Mouse (Mus musculus): ENCODE measurements around the gene Ttf2. TPM values are rescaled to one million over a fixed set of nuclear protein-coding genes. Genes with fewer than 3 reads are reported as not detected.

The Ttf2 gene
- polyA plus RNA-seq, 1 experiment from 2014 or later = 24.6 TPM

DNA sequence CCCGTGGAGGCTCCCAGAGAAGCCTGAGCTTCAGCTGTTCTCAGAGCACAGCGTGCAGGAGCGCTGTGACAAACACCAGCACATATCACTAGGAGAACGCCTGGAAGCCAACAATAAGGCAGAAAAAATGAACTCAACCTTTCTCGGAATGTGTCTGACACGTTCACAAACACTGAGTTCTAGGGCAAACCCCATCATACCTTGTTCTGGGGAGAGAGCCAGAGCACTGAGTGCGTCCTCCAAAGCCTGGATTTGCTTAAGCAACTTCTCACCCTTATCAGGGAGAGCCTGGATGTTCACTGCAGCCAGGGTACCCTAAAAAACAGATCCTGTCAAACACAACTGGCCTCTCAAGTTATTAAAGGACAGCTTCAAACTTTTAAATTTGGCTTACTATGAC, 8.0 kb downstream of the Ttf2 start:
- H3K27me3 ChIP-seq = no peaks in the 10 kb centered on the region
- no peak overlapping the region for H3K4me2 ChIP-seq
- H3K36me3 ChIP-seq (replicated peaks) = peaks cover 72% of the 10 kb centered on the region
- ATAC-seq (ENCODE audit: low FRiP score) = no peak
- no peaks in the 10 kb centered on the region for H3K4me1 ChIP-seq
- H3K9me3 ChIP-seq = no peaks in the 10 kb centered on the region
- WGBS = 93% methylated on average over 7 of the region's 7 CpGs
- no peak overlapping the region for H3K9ac ChIP-seq
- H3K4me3 ChIP-seq (replicated peaks) = no peak overlapping the region
- H3K27ac ChIP-seq = no peak overlapping the region

GRCm38 (mm10) chr3:100961007-100961406, 8.5 kb downstream of the Ttf2 start:
- H3K4me3 ChIP-seq (replicated peaks) = no peak overlapping the region
- ATAC-seq (ENCODE audit: low FRiP score) = no peak

DNA sequence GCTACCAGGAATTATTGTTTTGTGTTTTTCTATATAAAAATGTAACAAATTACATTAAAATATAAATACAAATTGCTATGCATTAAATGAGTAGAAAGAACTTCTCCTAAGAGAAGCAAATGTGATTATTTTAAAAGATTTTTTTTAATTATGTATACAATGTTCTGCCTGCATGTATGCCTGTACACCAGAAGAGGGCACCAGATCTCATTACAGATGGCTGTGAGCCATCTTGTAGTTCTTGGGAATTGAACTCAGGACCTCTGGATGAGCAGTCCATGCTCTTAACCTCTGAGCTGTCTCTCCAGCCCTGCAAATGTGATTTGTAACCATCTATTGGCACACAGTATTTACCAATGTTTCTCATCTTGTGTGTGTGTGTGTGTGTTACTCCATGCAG, 14.8 kb downstream of the Ttf2 start:
- H3K27me3 ChIP-seq = no peaks in the 10 kb centered on the region
- H3K4me2 ChIP-seq = no peak overlapping the region
- no peaks in the 10 kb centered on the region for H3K4me1 ChIP-seq
- no peak overlapping the region for H3K4me3 ChIP-seq (replicated peaks)
- no peak overlapping the region for H3K9ac ChIP-seq
- H3K27ac ChIP-seq = no peak overlapping the region
- peaks cover 81% of the 10 kb centered on the region for H3K36me3 ChIP-seq (replicated peaks)
- no peaks in the 10 kb centered on the region for H3K9me3 ChIP-seq
- ATAC-seq (ENCODE audit: low FRiP score) = no peak

More at GRCm38 (mm10) chr3:100961007-100961406, 8.5 kb downstream of the Ttf2 start:
- Histone ChIP-seq H3K9me3 (no peaks in the 10 kb centered on the region), H3K9ac (no peak overlapping the region), H3K27ac (no peak overlapping the region), H3K4me2 (no peak overlapping the region), H3K4me1 (no peaks in the 10 kb centered on the region), H3K36me3 (replicated peaks) (peaks cover 73% of the 10 kb centered on the region), H3K27me3 (no peaks in the 10 kb centered on the region)
- 92% methylated on average over 5 of the region's 5 CpGs for WGBS

- H3K36me3 ChIP-seq (replicated peaks) = peaks cover 78% of the 10 kb centered on the region
- WGBS = 93% methylated on average over 4 of the region's 4 CpGs
Observed at GRCm38 (mm10) chr3:100951531-100951930, 17.9 kb downstream of the Ttf2 start.

GRCm38 (mm10) chr3:100947286-100947685, 22.2 kb downstream of the Ttf2 start:
- H3K27ac ChIP-seq = no peak overlapping the region
- 92% methylated on average over 8 of the region's 8 CpGs for whole genome bisulfite sequencing
- H3K36me3 ChIP-seq (replicated peaks) = peaks cover 88% of the 10 kb centered on the region
- H3K27me3 ChIP-seq = no peaks in the 10 kb centered on the region
- ATAC-seq (ENCODE audit: low FRiP score) = no peak
- H3K9ac ChIP-seq = no peak overlapping the region
- no peaks in the 10 kb centered on the region for H3K9me3 ChIP-seq
- H3K4me3 ChIP-seq (replicated peaks) = no peak overlapping the region
- H3K4me2 ChIP-seq = no peak overlapping the region
- H3K4me1 ChIP-seq = no peaks in the 10 kb centered on the region

More at GRCm38 (mm10) chr3:100951531-100951930, 17.9 kb downstream of the Ttf2 start:
- Histone ChIP-seq H3K9ac (no peak overlapping the region), H3K4me2 (no peak overlapping the region), H3K4me3 (replicated peaks) (no peak overlapping the region), H3K27me3 (no peaks in the 10 kb centered on the region), H3K27ac (no peak overlapping the region), H3K4me1 (no peaks in the 10 kb centered on the region), H3K9me3 (no peaks in the 10 kb centered on the region)
- ATAC-seq (ENCODE audit: low FRiP score) = no peak

- H3K27ac ChIP-seq = no peak overlapping the region
- no peaks in the 10 kb centered on the region for H3K27me3 ChIP-seq
- no peaks in the 10 kb centered on the region for H3K9me3 ChIP-seq
- H3K4me1 ChIP-seq = no peaks in the 10 kb centered on the region
- no peak overlapping the region for H3K4me2 ChIP-seq
- H3K36me3 ChIP-seq (replicated peaks) = peaks cover 93% of the 10 kb centered on the region
- no peak for ATAC-seq (ENCODE audit: low FRiP score)
- H3K9ac ChIP-seq = no peak overlapping the region
- no peak overlapping the region for H3K4me3 ChIP-seq (replicated peaks)
- 97% methylated on average over 4 of the region's 4 CpGs for WGBS
Observed at GRCm38 (mm10) chr3:100940496-100941037, 28.9 kb downstream of the Ttf2 start.

- Histone ChIP-seq H3K4me1 (no peaks in the 10 kb centered on the region), H3K27me3 (no peaks in the 10 kb centered on the region), H3K4me3 (replicated peaks) (no peak overlapping the region), H3K36me3 (replicated peaks) (peaks cover 78% of the 10 kb centered on the region), H3K27ac (no peak overlapping the region), H3K9me3 (no peaks in the 10 kb centered on the region), H3K4me2 (no peak overlapping the region), H3K9ac (no peak overlapping the region)
- ATAC-seq (ENCODE audit: low FRiP score) = no peak
- 92% methylated on average over 4 of the region's 4 CpGs for WGBS
Observed at GRCm38 (mm10) chr3:100938211-100938610, 31.3 kb downstream of the Ttf2 start.

DNA sequence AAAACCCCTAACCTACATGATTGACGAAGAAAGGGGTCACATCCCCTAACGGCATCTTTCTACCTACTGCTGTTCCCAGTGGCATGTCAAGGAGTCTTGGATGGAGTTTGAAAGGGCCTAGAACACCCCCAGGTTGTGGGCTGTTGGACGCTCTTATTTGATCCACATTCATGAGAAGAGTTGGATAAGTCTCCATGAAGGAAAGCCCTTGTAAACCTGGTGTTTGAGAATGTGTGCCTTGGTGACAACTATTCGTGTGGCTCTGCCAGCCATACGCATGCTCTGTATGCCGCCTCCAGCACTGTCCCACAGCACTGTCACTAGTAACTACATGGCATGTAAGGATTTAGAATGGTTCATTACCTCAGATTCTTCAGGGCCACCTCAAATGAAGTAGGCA, 33.3 kb downstream of the Ttf2 start:
- Histone ChIP-seq H3K9me3 (no peaks in the 10 kb centered on the region), H3K9ac (no peak overlapping the region), H3K27ac (no peak overlapping the region), H3K27me3 (no peaks in the 10 kb centered on the region), H3K36me3 (replicated peaks) (peaks cover 81% of the 10 kb centered on the region), H3K4me3 (replicated peaks) (no peak overlapping the region), H3K4me2 (no peak overlapping the region), H3K4me1 (no peaks in the 10 kb centered on the region)
- 93% methylated on average over 6 of the region's 6 CpGs for WGBS
- ATAC-seq (ENCODE audit: low FRiP score) = no peak

- Histone ChIP-seq H3K4me3 (replicated peaks) (no peak overlapping the region), H3K27ac (no peak overlapping the region), H3K9ac (no peak overlapping the region), H3K36me3 (replicated peaks) (peaks cover 75% of the 10 kb centered on the region), H3K4me2 (no peak overlapping the region), H3K27me3 (no peaks in the 10 kb centered on the region), H3K9me3 (no peaks in the 10 kb centered on the region), H3K4me1 (no peaks in the 10 kb centered on the region)
- no peak for ATAC-seq (ENCODE audit: low FRiP score)
- WGBS = 93% methylated on average over 6 of the region's 6 CpGs
Observed at GRCm38 (mm10) chr3:100935521-100935920, 33.9 kb downstream of the Ttf2 start.

DNA sequence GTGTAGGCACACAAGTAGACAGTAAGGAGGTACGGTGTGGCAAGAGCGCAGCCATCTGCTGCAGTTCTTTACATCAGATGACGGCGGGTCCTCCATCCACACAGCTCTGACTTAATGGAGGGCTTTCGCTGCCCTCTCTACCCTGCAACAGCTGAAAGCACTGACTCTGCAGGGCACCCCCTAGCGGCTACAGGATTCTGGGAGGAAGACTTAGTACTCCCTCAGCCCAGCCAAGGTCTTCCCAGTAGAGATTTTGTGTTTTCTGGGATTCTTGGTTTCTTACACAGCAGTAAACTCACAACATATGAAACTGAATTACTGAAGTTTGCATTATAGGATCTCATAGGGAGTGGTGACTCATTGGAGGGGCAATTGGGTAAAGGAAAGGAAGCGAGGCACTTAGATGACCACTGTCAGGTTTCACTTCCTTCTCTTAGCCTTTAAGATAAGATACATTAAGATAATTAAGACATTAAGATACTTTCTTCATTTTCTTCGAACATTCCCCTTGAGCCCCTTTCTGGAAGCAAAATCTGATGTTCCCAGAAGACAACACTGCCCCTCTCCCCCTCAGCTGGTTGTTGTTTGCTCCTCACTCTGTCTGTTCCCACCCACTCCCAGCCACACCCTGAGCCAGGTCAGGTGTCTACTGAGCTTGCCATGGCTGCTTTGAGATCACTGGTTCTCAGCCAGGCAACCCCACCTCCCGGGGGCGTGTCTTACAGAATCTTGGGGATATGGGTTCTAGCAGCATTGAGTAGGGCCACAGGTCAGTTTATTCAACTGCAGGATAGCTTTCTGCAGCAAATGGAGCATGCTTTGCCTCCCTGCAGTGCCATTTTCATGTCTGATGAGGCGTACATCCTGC, 37.2 kb downstream of the Ttf2 start:
- H3K4me1 ChIP-seq = no peaks in the 10 kb centered on the region
- H3K9me3 ChIP-seq = no peaks in the 10 kb centered on the region
- no peak overlapping the region for H3K4me3 ChIP-seq (replicated peaks)
- no peak for ATAC-seq (ENCODE audit: low FRiP score)
- H3K36me3 ChIP-seq (replicated peaks) = peaks cover 64% of the 10 kb centered on the region
- H3K27ac ChIP-seq = no peak overlapping the region
- 75% methylated on average over 11 of the region's 11 CpGs for WGBS
- H3K27me3 ChIP-seq = no peaks in the 10 kb centered on the region
- no peak overlapping the region for H3K9ac ChIP-seq
- no peak overlapping the region for H3K4me2 ChIP-seq

DNA sequence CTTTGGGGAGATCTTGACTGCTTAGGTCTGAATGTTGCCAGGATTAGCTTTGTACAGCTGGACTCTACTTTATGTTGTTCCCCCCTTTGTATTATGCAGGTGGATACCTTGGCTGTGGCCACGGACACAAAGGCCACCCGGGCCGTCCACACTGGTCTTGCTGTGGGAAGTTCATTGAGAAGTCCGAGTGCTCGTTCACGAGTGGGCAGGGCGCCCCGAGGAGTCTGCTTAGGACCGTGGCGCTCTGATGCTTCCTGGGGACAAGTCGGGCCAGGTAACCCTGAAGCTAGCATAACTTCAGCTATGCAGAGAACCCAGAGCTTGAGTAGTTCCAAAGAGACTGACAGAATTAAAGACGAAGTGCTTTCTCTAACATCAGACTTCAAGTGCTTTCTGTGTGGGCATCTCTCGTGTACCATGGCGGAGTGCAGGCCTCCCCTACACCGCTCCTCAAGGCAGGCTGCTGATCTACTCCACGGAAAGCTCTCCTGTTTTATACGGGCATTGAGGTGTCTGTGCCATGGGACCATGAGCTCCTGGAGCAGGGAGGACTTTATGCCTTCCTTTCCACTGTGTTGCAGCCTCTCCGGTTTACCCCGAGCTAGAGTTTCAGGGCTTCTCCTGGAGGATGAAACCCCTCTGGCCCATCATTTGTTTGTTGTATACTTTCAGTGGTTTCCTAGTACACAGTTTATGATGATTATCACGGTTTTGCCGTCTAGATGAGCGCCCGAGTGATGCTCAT, 38.0 kb downstream of the Ttf2 start:
- Histone ChIP-seq H3K9me3 (no peaks in the 10 kb centered on the region), H3K9ac (no peak overlapping the region), H3K4me3 (replicated peaks) (no peak overlapping the region), H3K27me3 (no peaks in the 10 kb centered on the region), H3K27ac (no peak overlapping the region), H3K36me3 (replicated peaks) (peaks cover 56% of the 10 kb centered on the region), H3K4me2 (no peak overlapping the region), H3K4me1 (peaks cover 5% of the 10 kb centered on the region; the same call in 1 of the 2 replicates)
- no peak for ATAC-seq (ENCODE audit: low FRiP score)
- WGBS = 91% methylated on average over 23 of the region's 23 CpGs

DNA sequence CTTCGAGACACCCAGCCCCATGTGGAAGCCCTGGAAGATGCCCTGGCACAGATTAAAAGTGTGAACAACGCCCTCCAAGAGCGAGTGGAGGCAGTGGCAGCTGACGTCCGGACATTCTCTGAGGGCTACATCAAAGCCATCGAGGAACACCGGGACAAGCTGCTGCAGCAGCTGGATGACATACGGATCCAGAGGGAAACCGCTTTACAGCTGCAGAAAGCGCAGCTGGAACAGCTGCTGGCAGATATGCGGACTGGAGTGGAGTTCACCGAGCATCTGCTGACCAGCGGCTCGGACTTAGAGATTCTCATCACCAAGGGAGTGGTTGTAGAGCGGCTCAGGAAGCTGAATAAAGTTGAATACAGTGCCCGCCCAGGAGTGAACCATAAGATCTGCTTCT, 44.3 kb downstream of the Ttf2 start:
- Histone ChIP-seq H3K4me1 (peaks cover 41% of the 10 kb centered on the region), H3K4me3 (replicated peaks) (no peak overlapping the region), H3K9me3 (no peaks in the 10 kb centered on the region), H3K9ac (no peak overlapping the region), H3K36me3 (replicated peaks) (peaks cover 21% of the 10 kb centered on the region; the same call in 1 of the 2 replicates), H3K27me3 (no peaks in the 10 kb centered on the region), H3K27ac (no peak overlapping the region), H3K4me2 (no peak overlapping the region)
- no peak for ATAC-seq (ENCODE audit: low FRiP score)
- 90% methylated on average over 16 of the region's 16 CpGs for WGBS
